Mouse (Mus musculus) ES-Bruce4 (cell line): Measurements from ENCODE around the gene Inpp4a.

ENCODE experiments used
- CTCF ChIP-seq: IDR thresholded peaks from one replicate; pipeline ENCODE4 v1.8.1; 2011; ENCODE audit warnings: low read depth, low read length
- EP300 ChIP-seq: IDR thresholded peaks from 2 replicates; pipeline ENCODE4 v1.6.1; 2011; ENCODE audit warnings: low read depth, low read length; ENCODE audit not compliant: insufficient read depth

DNA sequence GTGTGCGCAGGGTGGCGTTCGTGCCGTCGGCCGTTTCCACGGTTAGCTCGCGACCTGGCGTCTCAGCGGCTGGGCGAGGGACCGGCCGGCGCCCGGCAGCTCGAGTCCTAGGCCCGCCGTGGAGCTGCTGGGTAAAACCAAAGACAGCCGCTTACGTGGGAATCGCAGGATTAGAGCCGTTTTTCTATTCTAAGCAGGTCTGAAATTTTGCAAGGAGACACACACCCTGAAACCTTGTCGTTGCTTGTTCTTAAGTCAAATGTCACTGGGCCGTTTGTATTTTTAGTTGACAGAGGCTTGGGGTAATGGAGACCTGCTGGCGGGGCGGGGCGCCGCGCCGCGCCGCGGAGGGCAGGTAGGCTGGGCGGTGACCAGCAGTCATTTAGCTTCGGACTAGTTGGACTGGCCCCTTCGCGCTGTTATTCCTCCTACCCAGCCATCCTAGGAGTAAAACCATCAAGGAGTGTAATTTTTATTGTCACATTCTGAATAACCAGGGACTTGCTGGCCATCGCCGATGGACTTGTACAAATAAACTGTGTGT lies 130.7 kb downstream of the Inpp4a start:
- no peak for TF ChIP-seq CTCF
- TF ChIP-seq EP300 = no peak
